Mouse (Mus musculus) bone marrow macrophage, adult 2 months (primary cell): ENCODE data around the gene Mxi1.

Source experiments
- CTCF ChIP-seq: IDR thresholded peaks from 2 replicates; pipeline ENCODE4 v1.5.1; 2012; ENCODE audit warnings: low read depth, mild to moderate bottlenecking, low read length, moderate library complexity
- POLR2A ChIP-seq: IDR thresholded peaks from 2 replicates; pipeline ENCODE4 v1.6.1; 2012; ENCODE audit warnings: mild to moderate bottlenecking, low read depth, low read length, borderline replicate concordance

GRCm38 (mm10) chr19:53422358-53423308, 112.3 kb downstream of the Mxi1 start:
- TF ChIP-seq POLR2A (no peak), CTCF (no peak)
